Mouse (Mus musculus): ENCODE data around the gene Hist1h2bj. TPM values are rescaled to one million over a fixed set of nuclear protein-coding genes. Genes with fewer than 3 reads are reported as not detected.

Gene Hist1h2bj
- total RNA-seq, 1 experiment from 2014 or later, result 212 TPM

DNA sequence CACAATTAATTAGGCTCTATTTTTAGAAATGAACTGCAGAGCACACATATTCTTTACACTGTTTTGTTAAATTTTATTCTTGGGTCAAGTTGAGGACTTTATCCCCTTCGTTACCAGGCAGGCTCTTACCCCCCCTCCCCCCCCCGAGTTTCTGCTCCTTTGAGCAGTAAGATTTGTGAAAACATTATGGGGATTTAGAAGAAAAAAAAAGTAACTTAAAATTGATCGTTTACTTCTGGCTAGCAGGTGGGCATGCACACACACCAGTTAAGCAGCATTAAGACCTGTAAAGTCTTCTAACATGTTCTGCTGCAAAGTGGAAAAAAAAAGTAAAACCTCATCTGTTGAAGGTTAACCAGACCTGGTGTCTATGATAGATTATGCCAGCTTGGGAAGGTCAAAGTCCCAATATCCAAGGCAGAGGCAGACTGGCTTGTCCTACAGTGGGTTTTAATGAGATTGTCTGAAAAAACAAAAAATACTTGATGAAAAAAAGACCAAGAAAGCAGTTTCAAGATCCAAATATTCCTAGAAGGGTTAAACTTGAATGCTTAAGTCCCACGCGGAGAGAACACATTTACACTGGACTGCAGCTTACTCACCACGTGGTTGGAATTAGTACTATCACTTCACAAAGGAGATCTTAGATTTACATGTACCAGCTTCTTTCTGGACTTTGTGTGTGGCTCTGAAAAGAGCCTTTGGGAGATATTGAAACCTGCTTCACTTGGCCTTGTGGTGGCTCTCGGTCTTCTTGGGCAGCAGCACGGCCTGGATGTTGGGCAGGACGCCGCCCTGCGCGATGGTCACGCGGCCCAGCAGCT lies 8.4 kb upstream of the Hist1h2bj start:
- ATAC-seq (replicated peaks in 1 of 2; ENCODE audit: insufficient read depth in 1 of 2, low FRiP score in 2 of 2, low TSS enrichment in 1 of 2, low read depth in 1 of 2, poor library complexity in 2 of 2, severe bottlenecking in 2 of 2), result no peak

GRCm38 (mm10) chr13:22035267-22036148 lies 7.5 kb upstream of the Hist1h2bj start, which contains the start of the genes Hist1h2ah and Hist1h2bk:
Hist1h2ah (minus strand) TSS chr13:22035568.
Hist1h2bk (plus strand) TSS chr13:22035870.
- peak; percentile 95 to 98 for ATAC-seq (replicated peaks in 1 of 2; ENCODE audit: insufficient read depth in 1 of 2, low FRiP score in 2 of 2, low TSS enrichment in 1 of 2, low read depth in 1 of 2, poor library complexity in 2 of 2, severe bottlenecking in 2 of 2)

DNA sequence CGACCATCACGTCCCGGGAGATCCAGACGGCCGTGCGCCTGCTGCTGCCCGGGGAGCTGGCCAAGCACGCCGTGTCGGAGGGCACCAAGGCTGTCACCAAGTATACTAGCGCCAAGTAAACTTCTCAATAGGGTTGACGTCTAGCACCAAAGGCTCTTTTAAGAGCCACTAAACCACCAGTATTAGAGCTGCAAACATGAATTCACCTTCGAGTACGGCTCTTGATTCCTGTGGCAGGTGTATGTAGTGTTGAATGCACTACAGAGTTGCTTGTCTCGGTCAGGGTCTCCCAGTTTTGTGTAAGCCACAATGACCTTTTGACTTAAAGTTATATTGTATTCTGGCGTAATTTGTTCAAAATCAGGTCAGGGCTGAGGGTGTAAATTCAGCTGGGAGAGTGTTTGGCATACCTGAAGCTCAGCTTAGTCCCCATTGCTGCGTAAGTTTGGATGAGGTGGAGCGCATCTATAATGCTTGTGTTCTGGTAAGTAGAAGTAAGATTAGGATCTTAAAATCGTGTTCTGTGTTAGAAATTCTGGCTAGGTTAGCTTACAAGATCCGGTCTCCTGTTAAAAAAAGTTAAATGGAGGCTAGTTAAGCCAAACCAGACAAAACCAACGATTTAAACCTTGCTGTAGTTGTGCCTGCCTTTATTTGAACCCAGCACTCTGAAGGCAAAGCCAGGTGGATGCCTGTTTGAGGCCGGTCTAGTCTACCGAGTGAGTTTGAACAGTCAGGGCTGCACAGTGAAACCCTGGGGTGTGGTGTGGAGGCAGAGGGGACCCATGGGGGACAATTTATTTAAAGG lies 6.7 kb upstream of the Hist1h2bj start:
- peak in 1 of 2 experiments; percentile 10; a peak in 1 of 4 replicates for ATAC-seq (replicated peaks in 1 of 2; ENCODE audit: insufficient read depth in 1 of 2, low FRiP score in 2 of 2, low TSS enrichment in 1 of 2, low read depth in 1 of 2, poor library complexity in 2 of 2, severe bottlenecking in 2 of 2)

GRCm38 (mm10) chr13:22036986-22037385 lies 6.0 kb upstream of the Hist1h2bj start:
- no peak for ATAC-seq (replicated peaks in 1 of 2; ENCODE audit: insufficient read depth in 1 of 2, low FRiP score in 2 of 2, low TSS enrichment in 1 of 2, low read depth in 1 of 2, poor library complexity in 2 of 2, severe bottlenecking in 2 of 2)

- no peak for ATAC-seq (replicated peaks in 1 of 2; ENCODE audit: insufficient read depth in 1 of 2, low FRiP score in 2 of 2, low TSS enrichment in 1 of 2, low read depth in 1 of 2, poor library complexity in 2 of 2, severe bottlenecking in 2 of 2)
Observed at GRCm38 (mm10) chr13:22037415-22037814, 5.6 kb upstream of the Hist1h2bj start.

GRCm38 (mm10) chr13:22039364-22039763 lies 3.6 kb upstream of the Hist1h2bj start:
- ATAC-seq (replicated peaks in 1 of 2; ENCODE audit: insufficient read depth in 1 of 2, low FRiP score in 2 of 2, low TSS enrichment in 1 of 2, low read depth in 1 of 2, poor library complexity in 2 of 2, severe bottlenecking in 2 of 2), result no peak

DNA sequence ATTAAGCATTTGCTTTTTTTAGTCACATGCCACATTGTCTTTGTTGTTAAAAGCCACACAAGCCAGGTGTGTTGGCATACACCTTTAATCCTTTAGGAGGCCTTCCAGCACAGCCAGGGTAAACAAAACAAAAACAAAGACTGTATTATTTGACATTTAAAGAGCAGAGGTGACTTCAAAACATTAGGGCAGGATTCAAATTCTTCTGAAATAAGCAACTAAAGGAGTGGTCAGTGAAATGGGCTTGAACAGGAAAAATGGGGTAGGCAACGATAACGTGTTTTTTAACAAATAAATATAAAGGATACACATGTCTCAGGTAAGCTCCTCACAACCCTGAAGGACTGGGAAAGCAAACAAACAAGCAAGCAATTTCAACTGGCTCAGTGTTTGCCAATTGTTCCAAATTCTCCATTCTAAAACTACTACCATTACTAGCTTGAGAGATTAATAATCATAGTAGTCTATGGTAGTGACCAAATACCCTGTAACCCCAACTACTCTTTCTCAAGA lies 3.0 kb upstream of the Hist1h2bj start:
- ATAC-seq (replicated peaks in 1 of 2; ENCODE audit: insufficient read depth in 1 of 2, low FRiP score in 2 of 2, low TSS enrichment in 1 of 2, low read depth in 1 of 2, poor library complexity in 2 of 2, severe bottlenecking in 2 of 2), result no peak

GRCm38 (mm10) chr13:22040464-22041141 lies 2.4 kb upstream of the Hist1h2bj start:
- ATAC-seq (replicated peaks in 1 of 2; ENCODE audit: insufficient read depth in 1 of 2, low FRiP score in 2 of 2, low TSS enrichment in 1 of 2, low read depth in 1 of 2, poor library complexity in 2 of 2, severe bottlenecking in 2 of 2), result 0 out of 4 replicates have a peak, but pooled peaks of 1 of the 2 experiments have one; percentile 11

- ATAC-seq (replicated peaks in 1 of 2; ENCODE audit: insufficient read depth in 1 of 2, low FRiP score in 2 of 2, low TSS enrichment in 1 of 2, low read depth in 1 of 2, poor library complexity in 2 of 2, severe bottlenecking in 2 of 2), result peak; percentile 57 to 61
Observed at GRCm38 (mm10) chr13:22041142-22041536, 1.9 kb upstream of the Hist1h2bj start, which contains the start of gene Hist1h4i. Hist1h4i (minus strand) TSS chr13:22041362.

- ATAC-seq (replicated peaks in 1 of 2; ENCODE audit: insufficient read depth in 1 of 2, low FRiP score in 2 of 2, low TSS enrichment in 1 of 2, low read depth in 1 of 2, poor library complexity in 2 of 2, severe bottlenecking in 2 of 2), result no peak
Observed at GRCm38 (mm10) chr13:22041651-22042567, 1.1 kb upstream of the Hist1h2bj start.

- no peak for ATAC-seq (replicated peaks in 1 of 2; ENCODE audit: insufficient read depth in 1 of 2, low FRiP score in 2 of 2, low TSS enrichment in 1 of 2, low read depth in 1 of 2, poor library complexity in 2 of 2, severe bottlenecking in 2 of 2)
Observed at GRCm38 (mm10) chr13:22043503-22044431, 753 bp downstream of the Hist1h2bj start.

- no peak for ATAC-seq (replicated peaks in 1 of 2; ENCODE audit: insufficient read depth in 1 of 2, low FRiP score in 2 of 2, low TSS enrichment in 1 of 2, low read depth in 1 of 2, poor library complexity in 2 of 2, severe bottlenecking in 2 of 2)
Observed at GRCm38 (mm10) chr13:22044432-22045155, 1.6 kb downstream of the Hist1h2bj start.

GRCm38 (mm10) chr13:22045311-22045710 lies 2.3 kb downstream of the Hist1h2bj start:
- ATAC-seq (replicated peaks in 1 of 2; ENCODE audit: insufficient read depth in 1 of 2, low FRiP score in 2 of 2, low TSS enrichment in 1 of 2, low read depth in 1 of 2, poor library complexity in 2 of 2, severe bottlenecking in 2 of 2), result no peak

DNA sequence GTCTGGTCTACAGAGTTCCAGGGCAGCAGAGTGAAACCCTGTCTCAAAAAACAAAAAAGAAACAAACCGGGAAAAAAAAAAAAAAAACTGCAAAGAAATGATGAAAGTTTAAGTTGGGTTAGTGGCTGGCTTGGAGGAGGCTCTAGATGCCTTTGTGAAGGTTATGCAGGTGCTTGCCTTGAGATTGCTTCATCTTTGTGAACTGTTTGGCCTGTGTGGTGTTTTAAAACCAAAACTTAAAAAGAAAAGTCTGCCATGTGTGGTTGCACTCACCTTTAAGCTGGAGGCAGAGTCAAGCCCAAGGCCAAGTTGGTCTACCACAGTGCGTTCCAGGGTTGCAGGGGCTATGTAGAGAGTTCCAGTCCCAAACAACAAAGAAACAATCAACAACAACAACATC lies 6.0 kb downstream of the Hist1h2bj start:
- ATAC-seq (replicated peaks in 1 of 2; ENCODE audit: insufficient read depth in 1 of 2, low FRiP score in 2 of 2, low TSS enrichment in 1 of 2, low read depth in 1 of 2, poor library complexity in 2 of 2, severe bottlenecking in 2 of 2), result no peak
